Mouse (Mus musculus) stomach, postnatal 0 days (tissue): ENCODE results near the gene Msmp.

Experiments used
- CTCF ChIP-seq: IDR thresholded peaks from 2 replicates; pipeline ENCODE4 v1.5.1; 2016; ENCODE audit warnings: antibody characterized with exemption, low read depth, mild to moderate bottlenecking, moderate library complexity
- EP300 ChIP-seq: optimal IDR thresholded peaks from 2 replicates; pipeline ENCODE3; 2016; ENCODE audit warnings: antibody characterized with exemption

DNA sequence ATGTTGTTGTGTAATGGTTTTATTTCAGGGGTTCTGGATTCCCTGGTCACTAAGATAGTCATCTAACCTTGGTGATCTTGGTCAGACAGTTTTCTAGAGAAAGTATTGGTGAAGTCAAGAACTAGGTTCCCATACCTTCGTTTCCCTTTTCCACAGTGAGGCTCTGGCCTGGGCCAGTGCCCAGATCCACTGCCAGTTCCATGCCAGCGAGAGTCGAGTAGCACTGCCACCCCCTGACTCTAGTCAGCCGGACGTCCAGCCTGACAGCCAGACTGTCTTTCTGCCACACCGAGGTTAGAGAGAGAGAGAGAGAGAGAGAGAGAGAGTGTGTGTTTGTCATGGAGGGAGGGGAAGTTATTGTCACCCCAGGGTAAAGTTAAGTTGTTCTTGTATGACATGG lies 4.6 kb downstream of the Msmp start:
- TF ChIP-seq CTCF (no peak), EP300 (no peak)
